Mouse (Mus musculus) CH12.LX (cell line): ENCODE data around the gene Rdx.

Experiments used
- JUN ChIP-seq: IDR thresholded peaks from 2 replicates; pipeline ENCODE4 v1.6.1; 2011; ENCODE audit warnings: low read depth, mild to moderate bottlenecking, low read length, improper control_type of control experiment, moderate library complexity; ENCODE audit not compliant: insufficient read depth
- POLR2A ChIP-seq: IDR thresholded peaks from 2 replicates; pipeline ENCODE4 v1.6.1; 2011; ENCODE audit warnings: low read depth, mild to moderate bottlenecking, improper control_type of control experiment, low read length
- POLR2AphosphoS2 ChIP-seq: IDR thresholded peaks from 2 replicates; pipeline ENCODE4 v1.6.1; 2011; ENCODE audit warnings: low read depth, low read length, improper control_type of control experiment

GRCm38 (mm10) chr9:52055313-52055712 is 8.3 kb downstream of the Rdx start:
- TF ChIP-seq POLR2AphosphoS2 (no peak), POLR2A (no peak), JUN (no peak)
